Mouse (Mus musculus) midbrain, embryonic 16.5 days (tissue): ENCODE data around the gene Chic2. TPM values are rescaled to one million over a fixed set of nuclear protein-coding genes. Genes with fewer than 3 reads are reported as not detected.

Source experiments
- ATAC-seq: fragments of 200-750 bp; cut with Nextera tagmentation; 2 replicates; pipeline ENCODE4 v1.8.0; 2017; ENCODE audit warnings: moderate TSS enrichment
- H3K27ac ChIP-seq: fragments of 300-500 bp; sonication (generic); 2 replicates; pipeline ENCODE4 v1.5.1; 2014; ENCODE audit warnings: mild to moderate bottlenecking, low read length, mixed read lengths
- H3K27me3 ChIP-seq: fragments of 300-500 bp; sonication (generic); 2 replicates; pipeline ENCODE4 v1.6.1; 2014; ENCODE audit warnings: low read depth, low read length, mixed read lengths; ENCODE audit not compliant: control insufficient read depth, insufficient read depth
- H3K36me3 ChIP-seq: fragments of 300-500 bp; sonication (generic); 2 replicates; pipeline ENCODE4 v1.6.1; 2014; ENCODE audit warnings: mild to moderate bottlenecking, low read length, moderate library complexity, mixed read lengths; ENCODE audit not compliant: control insufficient read depth, insufficient read depth
- H3K4me1 ChIP-seq: fragments of 300-500 bp; sonication (generic); 2 replicates; pipeline ENCODE4 v1.6.1; 2014; ENCODE audit warnings: mild to moderate bottlenecking, low read length, mixed read lengths; ENCODE audit not compliant: control insufficient read depth, insufficient read depth
- H3K4me2 ChIP-seq: fragments of 300-500 bp; sonication (generic); 2 replicates; pipeline ENCODE4 v1.6.1; 2014; ENCODE audit warnings: mild to moderate bottlenecking, low read length, mixed read lengths
- H3K4me3 ChIP-seq: fragments of 300-500 bp; sonication (generic); 2 replicates; pipeline ENCODE4 v1.5.1; 2014; ENCODE audit warnings: low read depth, mild to moderate bottlenecking, low read length, moderate library complexity, mixed read lengths
- H3K9ac ChIP-seq: fragments of 300-500 bp; sonication (generic); 2 replicates; pipeline ENCODE4 v1.6.1; 2014; ENCODE audit warnings: low read depth, low read length, mixed read lengths
- H3K9me3 ChIP-seq: fragments of 300-500 bp; sonication (generic); replicated peaks from 2 replicates; pipeline ENCODE4 v1.6.1; 2014; ENCODE audit warnings: mild to moderate bottlenecking, low read length, mixed read lengths; ENCODE audit not compliant: control insufficient read depth, poor library complexity, severe bottlenecking
- WGBS: fragments of 180-500 bp; shearing (Covaris S2); extraction: QIAGEN DNeasy Blood & Tissue Kit; methylation state at CpG from one replicate; pipeline ENCODE4 v1.1.7; 2014; 5-methylcytosine and 5-hydroxymethylcytosine counted together
- polyA plus RNA-seq: library from polyadenylated mRNA; unstranded; fragments of >200 nt; fragmentation: Nextera tagmentation; extraction: Ambion mirVana; gene quantifications from 2 replicates; pipeline ENCODE4 v1.2.1, GENCODE M21; 2015

Gene Chic2
- polyA plus RNA-seq, 1 experiment from 2014 or later: 26.2 TPM

- Histone ChIP-seq H3K27me3 (peaks cover 78% of the 10 kb centered on the region), H3K9me3 (no peaks in the 10 kb centered on the region; the same call in 1 of the 2 replicates), H3K4me3 (no peak overlapping the region), H3K4me2 (no peak overlapping the region), H3K4me1 (peaks cover 6% of the 10 kb centered on the region), H3K9ac (no peak overlapping the region), H3K36me3 (no peaks in the 10 kb centered on the region), H3K27ac (no peak overlapping the region)
- no peak for ATAC-seq
- 1% methylated on average over 4 of the region's 4 CpGs for WGBS
These were observed 28.0 kb upstream of the Chic2 start for GRCm38 (mm10) chr5:75072532-75072931.

- WGBS: 1% methylated on average over 10 of the region's 10 CpGs
- peaks cover 8% of the 10 kb centered on the region for H3K4me1 ChIP-seq
- no peaks in the 10 kb centered on the region; the same call in 1 of the 2 replicates for H3K9me3 ChIP-seq
- H3K27ac ChIP-seq: no peak overlapping the region
- ATAC-seq: no peak
- H3K36me3 ChIP-seq: no peaks in the 10 kb centered on the region
- no peak overlapping the region for H3K9ac ChIP-seq
- H3K27me3 ChIP-seq: peaks cover 78% of the 10 kb centered on the region
- no peak overlapping the region for H3K4me3 ChIP-seq
- H3K4me2 ChIP-seq: no peak overlapping the region
These were observed 27.4 kb upstream of the Chic2 start for GRCm38 (mm10) chr5:75071951-75072350.

- Histone ChIP-seq H3K4me2 (0 out of 2 replicates have a peak overlapping the region, but pooled peaks have one; percentile 14), H3K4me1 (peaks cover 5% of the 10 kb centered on the region), H3K4me3 (no peak overlapping the region), H3K9ac (no peak overlapping the region), H3K27ac (no peak overlapping the region), H3K36me3 (no peaks in the 10 kb centered on the region), H3K27me3 (peaks cover 79% of the 10 kb centered on the region), H3K9me3 (no peaks in the 10 kb centered on the region; the same call in 1 of the 2 replicates)
- 1% methylated on average over 23 of the region's 23 CpGs for WGBS
- ATAC-seq: no peak
These were observed 26.2 kb upstream of the Chic2 start for GRCm38 (mm10) chr5:75070656-75071375.

- Histone ChIP-seq H3K4me3 (no peak overlapping the region), H3K9ac (no peak overlapping the region), H3K36me3 (no peaks in the 10 kb centered on the region), H3K27ac (no peak overlapping the region), H3K4me2 (no peak overlapping the region), H3K4me1 (peaks cover 3% of the 10 kb centered on the region; the same call in 1 of the 2 replicates), H3K9me3 (peaks cover 1% of the 10 kb centered on the region; the same call in 1 of the 2 replicates), H3K27me3 (peaks cover 83% of the 10 kb centered on the region)
- no peak for ATAC-seq
- 1% methylated on average over 12 of the region's 13 CpGs for WGBS
These were observed 25.6 kb upstream of the Chic2 start for GRCm38 (mm10) chr5:75070132-75070531.

- 0 out of 2 replicates have a peak, but pooled peaks cover 2% of the 10 kb centered on the region for H3K9me3 ChIP-seq
- H3K27ac ChIP-seq: no peak overlapping the region
- peak overlapping the region; percentile 54 for H3K4me3 ChIP-seq
- peak overlapping the region; percentile 74 for H3K4me2 ChIP-seq
- ATAC-seq: peak; percentile 77
- 1% methylated on average over 28 of the region's 30 CpGs for WGBS
- H3K9ac ChIP-seq: peak overlapping the region; percentile 63
- H3K27me3 ChIP-seq: peaks cover 68% of the 10 kb centered on the region
- peaks cover 3% of the 10 kb centered on the region; the same call in 1 of the 2 replicates for H3K4me1 ChIP-seq
- no peaks in the 10 kb centered on the region for H3K36me3 ChIP-seq
These were observed 22.7 kb upstream of the Chic2 start for GRCm38 (mm10) chr5:75067125-75067756.

- peak; percentile 59 for ATAC-seq
- peak overlapping the region; percentile 54 for H3K4me3 ChIP-seq
- 2% methylated on average over 6 of the region's 10 CpGs for WGBS
- H3K27me3 ChIP-seq: peaks cover 64% of the 10 kb centered on the region
- peak overlapping the region; percentile 63; the same call in 1 of the 2 replicates for H3K9ac ChIP-seq
- H3K27ac ChIP-seq: no peak overlapping the region
- H3K4me1 ChIP-seq: peaks cover 3% of the 10 kb centered on the region; the same call in 1 of the 2 replicates
- H3K36me3 ChIP-seq: no peaks in the 10 kb centered on the region
- H3K4me2 ChIP-seq: peak overlapping the region; percentile 74
- H3K9me3 ChIP-seq: 0 out of 2 replicates have a peak, but pooled peaks cover 2% of the 10 kb centered on the region
These were observed 22.1 kb upstream of the Chic2 start for GRCm38 (mm10) chr5:75066715-75067114.

GRCm38 (mm10) chr5:75063177-75063576, 18.6 kb upstream of the Chic2 start:
- Histone ChIP-seq H3K4me3 (no peak overlapping the region), H3K27ac (no peak overlapping the region), H3K9me3 (peaks cover 2% of the 10 kb centered on the region; the same call in 1 of the 2 replicates), H3K4me1 (peaks cover 3% of the 10 kb centered on the region; the same call in 1 of the 2 replicates), H3K36me3 (no peaks in the 10 kb centered on the region), H3K27me3 (peaks cover 37% of the 10 kb centered on the region), H3K4me2 (no peak overlapping the region), H3K9ac (no peak overlapping the region)
- WGBS: 16% methylated on average over 4 of the region's 4 CpGs
- ATAC-seq: no peak

GRCm38 (mm10) chr5:75051109-75051508, 6.5 kb upstream of the Chic2 start:
- Histone ChIP-seq H3K4me2 (no peak overlapping the region), H3K27ac (no peak overlapping the region), H3K4me3 (no peak overlapping the region), H3K9ac (no peak overlapping the region), H3K27me3 (peaks cover 17% of the 10 kb centered on the region), H3K9me3 (no peaks in the 10 kb centered on the region), H3K4me1 (no peaks in the 10 kb centered on the region), H3K36me3 (no peaks in the 10 kb centered on the region)
- 73% methylated on average over 4 of the region's 4 CpGs for WGBS
- ATAC-seq: no peak
